Mouse (Mus musculus): ENCODE data around the gene Fkbp15. TPM values are rescaled to one million over a fixed set of nuclear protein-coding genes. Genes with fewer than 3 reads are reported as not detected.

Fkbp15 gene
- polyA plus RNA-seq, 1 experiment from 2014 or later, result 19.6 TPM

DNA sequence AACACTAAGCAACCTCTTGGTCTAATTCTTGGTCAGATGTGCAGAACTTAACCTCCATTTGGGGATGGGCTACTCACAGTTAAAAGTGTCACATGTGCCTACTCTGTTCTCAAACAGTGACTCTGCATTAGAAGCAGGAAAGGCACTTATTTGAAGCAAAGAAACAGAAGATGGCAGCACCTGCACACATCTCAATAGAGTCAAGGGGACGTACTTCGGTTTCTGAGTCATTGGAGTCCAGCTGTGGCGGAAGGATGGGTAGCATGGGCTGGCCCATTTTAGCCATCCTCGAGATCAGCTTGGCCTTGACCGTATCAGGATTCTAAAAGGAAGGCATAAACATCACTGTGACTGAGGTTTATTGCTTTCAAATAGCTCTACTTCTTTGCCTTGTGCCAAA lies 28.4 kb downstream of the Fkbp15 start:
- no peak for DNase-seq (ENCODE audit: low spot score)
- no peak overlapping the region for H3K4me3 ChIP-seq
- no peaks in the 10 kb centered on the region for H3K4me1 ChIP-seq
- peaks cover 57% of the 10 kb centered on the region for H3K36me3 ChIP-seq
- 83% methylated on average over 5 of the region's 5 CpGs for WGBS
- H3K27me3 ChIP-seq (ENCODE audit: low read depth, poor library complexity, severe bottlenecking), result no peaks in the 10 kb centered on the region
- H3K9me3 ChIP-seq (replicated peaks), result no peaks in the 10 kb centered on the region
- no peak overlapping the region for H3K27ac ChIP-seq

DNA sequence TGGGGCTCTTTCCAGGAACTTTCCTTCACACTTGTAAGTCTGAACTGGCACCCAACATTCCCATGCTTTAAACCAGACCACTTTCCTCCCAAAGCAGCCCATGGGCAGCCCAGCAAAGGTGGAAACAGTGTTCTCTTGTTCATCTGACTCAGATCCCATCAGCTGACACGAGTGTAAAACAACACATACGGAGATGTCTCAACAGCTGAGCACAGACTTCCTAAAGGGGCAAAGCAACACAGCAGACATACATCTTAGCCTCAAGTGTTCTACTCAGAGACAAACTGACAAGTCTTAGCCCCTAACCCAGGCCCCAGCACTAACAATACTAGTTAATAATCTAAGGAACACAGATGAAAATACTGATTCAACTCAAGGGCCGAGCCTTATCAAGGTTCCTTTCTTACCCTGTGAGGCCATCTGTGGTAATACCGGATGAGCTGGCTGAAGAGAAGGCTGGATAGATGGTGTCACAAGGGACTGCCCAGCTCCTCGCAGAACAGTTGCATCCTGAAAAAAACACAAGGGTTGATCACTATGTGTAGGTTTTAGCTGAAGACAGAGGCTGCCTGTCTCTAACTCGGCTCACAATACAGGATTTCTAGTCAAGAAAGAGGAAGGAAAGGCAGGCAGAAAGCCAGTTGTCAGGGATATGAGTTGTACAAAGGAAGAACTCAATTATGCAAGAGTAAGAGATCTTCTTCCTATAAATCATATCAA lies 31.2 kb downstream of the Fkbp15 start:
- H3K4me1 ChIP-seq, result no peaks in the 10 kb centered on the region
- WGBS, result 92% methylated on average over 6 of the region's 6 CpGs
- DNase-seq (ENCODE audit: low spot score), result no peak
- no peak overlapping the region for H3K27ac ChIP-seq
- no peak overlapping the region for H3K4me3 ChIP-seq
- no peaks in the 10 kb centered on the region for H3K9me3 ChIP-seq (replicated peaks)
- peaks cover 54% of the 10 kb centered on the region for H3K36me3 ChIP-seq
- H3K27me3 ChIP-seq (ENCODE audit: low read depth, poor library complexity, severe bottlenecking), result no peaks in the 10 kb centered on the region

DNA sequence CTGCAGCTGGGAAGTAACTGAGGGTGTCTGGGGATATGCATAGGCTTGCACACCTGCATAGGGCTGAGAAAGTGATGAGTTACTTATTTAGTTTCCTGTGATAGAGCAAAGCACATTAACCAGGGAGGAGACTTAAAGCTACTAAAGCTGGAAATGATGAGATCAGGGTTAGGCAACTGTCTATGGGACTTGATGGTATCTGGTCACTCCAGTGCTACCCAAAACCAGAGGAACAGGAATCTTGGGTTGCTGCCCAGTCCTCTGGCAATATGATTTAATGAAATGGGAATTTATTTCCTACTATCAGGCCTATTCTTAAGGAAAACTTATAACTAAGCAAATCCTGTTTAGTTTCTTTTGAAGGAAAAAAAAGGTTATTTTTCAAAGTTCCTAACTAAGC lies 34.2 kb downstream of the Fkbp15 start:
- Histone ChIP-seq H3K4me1 (no peaks in the 10 kb centered on the region), H3K36me3 (peaks cover 63% of the 10 kb centered on the region), H3K9me3 (replicated peaks) (no peaks in the 10 kb centered on the region), H3K27ac (no peak overlapping the region), H3K27me3 (ENCODE audit: low read depth, poor library complexity, severe bottlenecking) (no peaks in the 10 kb centered on the region), H3K4me3 (no peak overlapping the region)
- no peak for DNase-seq (ENCODE audit: low spot score)

DNA sequence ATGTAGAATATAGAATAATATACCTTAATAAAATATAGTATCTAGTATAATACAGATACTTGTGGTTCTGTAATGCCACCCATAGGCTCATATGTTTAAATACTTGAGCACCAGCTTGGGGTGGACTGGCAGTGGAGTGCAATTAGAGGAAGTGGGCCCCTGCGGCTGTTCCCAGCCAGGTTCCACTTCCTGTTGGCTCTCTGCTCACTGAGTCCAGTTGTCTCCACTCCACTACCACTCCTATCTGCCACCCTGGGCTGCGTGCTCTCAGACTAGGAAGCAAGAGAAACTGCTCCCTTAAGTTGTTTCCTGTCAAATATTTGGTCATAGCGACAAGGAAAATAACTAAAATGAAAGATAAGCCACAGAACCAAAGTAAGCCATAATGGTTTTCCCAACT lies 37.7 kb downstream of the Fkbp15 start:
- Histone ChIP-seq H3K27me3 (ENCODE audit: low read depth, poor library complexity, severe bottlenecking) (no peaks in the 10 kb centered on the region), H3K9me3 (replicated peaks) (no peaks in the 10 kb centered on the region), H3K27ac (no peak overlapping the region), H3K4me1 (no peaks in the 10 kb centered on the region), H3K36me3 (peaks cover 66% of the 10 kb centered on the region), H3K4me3 (no peak overlapping the region)
- WGBS, result 86% methylated on average over 3 of the region's 3 CpGs
- no peak for DNase-seq (ENCODE audit: low spot score)

DNA sequence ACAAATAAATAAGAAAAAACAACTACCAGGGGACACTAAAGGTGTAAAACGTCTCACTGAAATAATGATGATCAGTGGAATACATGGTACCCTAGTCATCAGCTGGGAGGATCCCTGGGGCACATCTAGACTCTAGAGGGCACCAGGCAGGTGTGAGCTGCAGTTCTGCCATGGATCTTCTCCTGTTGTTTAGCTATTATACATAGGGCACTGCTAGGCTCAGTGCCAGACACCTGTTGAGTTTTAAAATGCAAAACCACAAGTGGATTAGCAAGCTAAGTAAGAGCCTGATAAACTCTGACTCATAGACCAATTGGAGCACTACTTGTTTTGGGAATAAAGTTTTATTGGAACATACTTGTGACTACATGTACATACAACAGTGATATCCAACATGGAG lies 42.1 kb downstream of the Fkbp15 start:
- H3K9me3 ChIP-seq (replicated peaks), result no peaks in the 10 kb centered on the region
- H3K4me1 ChIP-seq, result no peaks in the 10 kb centered on the region
- WGBS, result 77% methylated on average over 1 of the region's 1 CpGs
- no peak overlapping the region for H3K4me3 ChIP-seq
- H3K36me3 ChIP-seq, result peaks cover 49% of the 10 kb centered on the region
- H3K27ac ChIP-seq, result no peak overlapping the region
- no peak for DNase-seq (ENCODE audit: low spot score)
- H3K27me3 ChIP-seq (ENCODE audit: low read depth, poor library complexity, severe bottlenecking), result no peaks in the 10 kb centered on the region

DNA sequence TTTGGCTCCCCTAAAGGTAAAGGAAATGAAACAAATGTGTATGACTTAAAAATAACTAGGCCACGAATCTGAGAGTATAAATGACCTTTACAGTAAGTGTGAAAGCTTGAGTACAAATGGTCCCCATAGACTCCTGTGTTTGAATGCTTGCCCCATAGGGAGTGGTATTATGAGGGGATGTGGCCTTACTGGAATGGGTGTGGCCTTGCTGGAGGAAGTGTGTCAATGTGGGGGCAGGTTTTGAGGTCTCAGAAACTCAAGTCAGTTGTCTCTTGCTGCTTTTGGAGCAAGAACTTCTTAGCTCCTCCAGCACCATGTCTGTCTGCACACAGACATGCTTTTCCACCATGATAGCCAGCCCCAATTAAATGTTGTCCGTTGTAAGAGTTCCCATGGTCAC lies 43.9 kb downstream of the Fkbp15 start:
- Histone ChIP-seq H3K36me3 (peaks cover 43% of the 10 kb centered on the region), H3K27ac (no peak overlapping the region)
- no peak for DNase-seq (ENCODE audit: low spot score)

DNA sequence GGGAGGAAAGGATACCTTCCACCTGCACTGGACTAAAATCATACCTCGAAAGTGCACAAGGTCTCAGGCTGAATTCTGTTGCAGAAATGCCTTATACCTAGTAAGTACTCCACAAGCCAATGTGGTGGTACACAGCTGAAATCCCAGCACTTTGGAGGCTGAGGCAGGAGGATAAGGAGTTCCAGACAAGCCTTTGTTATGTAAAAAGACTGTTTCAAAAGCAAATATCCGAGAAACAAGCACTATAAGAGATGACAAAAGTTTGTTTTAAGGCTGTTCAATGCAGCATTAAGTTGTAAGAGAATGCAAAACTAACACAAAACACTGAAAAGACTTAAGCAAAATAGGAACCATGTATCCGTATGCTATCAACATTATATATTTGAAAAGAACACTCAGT lies 45.8 kb downstream of the Fkbp15 start:
- no peak overlapping the region for H3K4me3 ChIP-seq
- no peak for DNase-seq (ENCODE audit: low spot score)
- H3K9me3 ChIP-seq (replicated peaks), result no peaks in the 10 kb centered on the region
- no peak overlapping the region for H3K27ac ChIP-seq
- H3K4me1 ChIP-seq, result no peaks in the 10 kb centered on the region
- 84% methylated on average over 3 of the region's 3 CpGs for WGBS
- H3K27me3 ChIP-seq (ENCODE audit: low read depth, poor library complexity, severe bottlenecking), result no peaks in the 10 kb centered on the region
- H3K36me3 ChIP-seq, result peaks cover 26% of the 10 kb centered on the region

More for the DNA sequence above, 43.9 kb downstream of the Fkbp15 start:
- no peaks in the 10 kb centered on the region for H3K27me3 ChIP-seq (ENCODE audit: low read depth, poor library complexity, severe bottlenecking)
- no peaks in the 10 kb centered on the region for H3K9me3 ChIP-seq (replicated peaks)
- H3K4me1 ChIP-seq, result no peaks in the 10 kb centered on the region
- H3K4me3 ChIP-seq, result no peak overlapping the region
- WGBS, result 83% methylated on average over 2 of the region's 2 CpGs

DNA sequence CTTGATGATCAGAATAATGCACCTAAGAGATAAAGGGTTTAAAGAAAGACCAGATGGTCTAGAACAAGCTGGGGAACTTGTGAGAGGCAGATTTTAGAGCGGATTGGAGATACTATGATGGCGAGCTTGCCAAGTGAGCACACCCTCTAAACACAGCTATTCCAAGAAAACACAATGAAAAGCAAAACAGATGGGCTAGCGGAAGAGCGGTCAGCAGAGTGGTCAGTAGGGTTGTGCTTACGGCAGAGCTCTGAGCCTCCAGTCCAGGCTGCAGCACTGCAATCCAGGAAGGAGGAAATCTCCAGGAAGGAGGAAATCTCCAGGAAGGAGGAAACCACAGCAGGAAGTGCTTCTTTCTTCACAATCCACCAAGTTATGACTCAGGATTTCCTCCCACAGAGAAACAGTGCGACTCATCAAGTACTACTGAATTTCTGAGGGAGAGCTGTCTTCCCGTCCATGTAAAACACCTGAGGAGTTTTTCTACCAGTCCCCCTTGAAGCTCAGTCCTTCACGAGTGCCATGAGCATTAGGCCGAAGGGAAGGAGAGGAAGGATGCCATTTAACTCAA lies 46.6 kb downstream of the Fkbp15 start:
- Histone ChIP-seq H3K27me3 (ENCODE audit: low read depth, poor library complexity, severe bottlenecking) (no peaks in the 10 kb centered on the region), H3K27ac (no peak overlapping the region), H3K36me3 (peaks cover 20% of the 10 kb centered on the region), H3K4me1 (no peaks in the 10 kb centered on the region), H3K4me3 (no peak overlapping the region), H3K9me3 (replicated peaks) (no peaks in the 10 kb centered on the region)
- no peak for DNase-seq (ENCODE audit: low spot score)
- 90% methylated on average over 9 of the region's 9 CpGs for WGBS

DNA sequence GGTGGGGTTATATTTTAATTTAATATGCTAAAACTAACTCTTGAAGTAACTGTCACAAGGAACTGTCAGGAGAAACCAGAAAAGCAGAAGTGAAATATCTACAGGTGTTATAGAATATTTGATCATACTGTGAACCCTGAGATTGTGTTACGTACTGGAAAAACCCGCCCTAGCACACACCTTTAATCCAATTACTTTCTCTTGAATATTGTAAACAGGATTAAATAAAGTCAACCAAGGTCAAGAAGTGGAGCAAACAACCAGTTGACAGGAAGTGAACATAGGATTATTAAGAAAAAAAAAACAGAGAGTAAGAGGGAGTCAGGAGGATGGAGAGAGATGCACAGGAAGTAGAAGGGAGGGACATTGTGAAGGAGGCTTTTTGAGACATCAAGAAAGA lies 47.5 kb downstream of the Fkbp15 start:
- Histone ChIP-seq H3K9me3 (replicated peaks) (no peaks in the 10 kb centered on the region), H3K4me1 (no peaks in the 10 kb centered on the region), H3K4me3 (no peak overlapping the region), H3K27ac (no peak overlapping the region), H3K27me3 (ENCODE audit: low read depth, poor library complexity, severe bottlenecking) (no peaks in the 10 kb centered on the region), H3K36me3 (peaks cover 24% of the 10 kb centered on the region)
- no peak for DNase-seq (ENCODE audit: low spot score)
- 97% methylated on average over 2 of the region's 2 CpGs for WGBS

DNA sequence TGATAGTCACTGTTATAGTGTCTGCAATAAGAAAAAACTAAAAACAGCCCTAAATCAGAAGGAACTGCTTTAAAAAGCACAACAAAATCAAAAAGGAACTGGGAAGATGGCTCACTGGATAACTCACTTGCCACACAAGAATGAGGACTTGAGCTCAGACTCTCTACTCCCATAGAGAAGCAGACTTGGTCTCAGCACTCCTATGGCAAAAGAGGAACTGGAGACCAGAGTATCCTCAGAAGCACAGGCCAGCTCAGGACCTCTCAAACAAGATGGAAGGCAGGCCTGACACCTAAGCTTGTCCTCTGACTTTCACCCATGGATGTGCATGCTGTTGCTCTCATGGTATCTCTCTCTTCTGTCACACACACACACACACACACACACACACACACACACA lies 51.9 kb downstream of the Fkbp15 start:
- no peak overlapping the region for H3K4me3 ChIP-seq
- H3K4me1 ChIP-seq, result no peaks in the 10 kb centered on the region
- H3K27ac ChIP-seq, result no peak overlapping the region
- no peak for DNase-seq (ENCODE audit: low spot score)
- H3K27me3 ChIP-seq (ENCODE audit: low read depth, poor library complexity, severe bottlenecking), result no peaks in the 10 kb centered on the region
- H3K36me3 ChIP-seq, result peaks cover 50% of the 10 kb centered on the region
- H3K9me3 ChIP-seq (replicated peaks), result no peaks in the 10 kb centered on the region

DNA sequence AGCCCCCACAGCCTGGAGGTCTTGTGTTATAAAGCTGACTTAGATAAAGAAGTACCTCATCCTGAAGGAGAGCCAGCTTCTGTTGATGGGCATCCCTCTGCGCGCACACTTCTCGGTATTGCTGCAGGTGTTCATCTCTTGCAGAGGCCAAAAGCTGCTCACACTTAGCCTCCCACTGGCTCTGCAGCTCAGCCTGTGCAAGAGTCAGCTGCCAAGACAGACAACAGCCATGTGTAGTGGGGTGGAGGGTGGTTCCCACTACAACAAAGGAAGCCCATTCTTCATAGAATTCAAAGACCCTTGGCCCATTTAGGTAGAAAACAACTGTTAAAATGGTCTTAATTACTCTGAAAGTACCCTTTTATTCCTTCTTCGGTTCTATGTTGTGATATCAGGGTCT lies 53.5 kb downstream of the Fkbp15 start:
- H3K4me1 ChIP-seq, result no peaks in the 10 kb centered on the region
- no peak overlapping the region for H3K4me3 ChIP-seq
- no peak for DNase-seq (ENCODE audit: low spot score)
- WGBS, result 94% methylated on average over 4 of the region's 4 CpGs
- H3K27ac ChIP-seq, result no peak overlapping the region
- no peaks in the 10 kb centered on the region for H3K9me3 ChIP-seq (replicated peaks)
- H3K27me3 ChIP-seq (ENCODE audit: low read depth, poor library complexity, severe bottlenecking), result no peaks in the 10 kb centered on the region
- peaks cover 54% of the 10 kb centered on the region for H3K36me3 ChIP-seq

DNA sequence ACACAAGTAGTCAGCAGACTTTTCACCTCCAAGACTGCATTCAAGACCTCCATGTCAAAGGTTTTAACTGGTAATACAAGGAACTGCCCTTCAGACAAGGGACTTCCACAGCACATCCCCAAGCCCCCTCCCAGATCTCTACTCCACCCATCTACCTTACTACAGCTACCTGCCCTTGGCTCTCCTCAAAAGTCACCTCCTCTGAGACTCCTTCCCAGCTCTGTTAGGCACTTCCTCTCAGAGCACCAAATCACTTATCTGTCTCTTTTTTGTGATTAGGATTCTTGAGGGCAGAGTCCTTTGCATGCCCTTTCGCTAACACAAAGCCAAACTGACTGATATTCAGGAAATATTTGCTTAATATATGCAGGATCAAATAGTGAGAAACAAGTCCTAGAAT lies 54.0 kb downstream of the Fkbp15 start:
- H3K4me1 ChIP-seq, result no peaks in the 10 kb centered on the region
- no peak overlapping the region for H3K27ac ChIP-seq
- H3K4me3 ChIP-seq, result no peak overlapping the region
- no peaks in the 10 kb centered on the region for H3K9me3 ChIP-seq (replicated peaks)
- H3K27me3 ChIP-seq (ENCODE audit: low read depth, poor library complexity, severe bottlenecking), result no peaks in the 10 kb centered on the region
- 100% methylated on average over 1 of the region's 1 CpGs for WGBS
- H3K36me3 ChIP-seq, result peaks cover 55% of the 10 kb centered on the region
- no peak for DNase-seq (ENCODE audit: low spot score)

DNA sequence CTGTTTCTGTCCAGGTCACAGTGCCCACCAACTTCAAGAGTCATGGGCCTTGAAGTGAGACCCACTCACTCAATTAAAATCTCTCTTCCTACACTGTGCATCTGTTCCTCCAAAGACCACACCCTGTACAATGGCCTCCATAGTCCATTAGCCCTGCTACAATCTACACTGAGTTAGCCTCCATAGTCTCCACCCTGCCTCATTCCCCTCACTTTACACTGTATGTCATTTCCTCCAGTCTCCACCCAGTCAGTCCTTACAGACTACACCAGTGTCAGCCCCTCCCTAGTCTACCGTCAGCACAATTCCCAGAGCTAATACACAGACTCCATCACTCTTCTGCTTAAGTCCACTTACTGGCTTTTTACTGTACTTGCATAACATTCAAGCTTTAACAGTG lies 57.1 kb downstream of the Fkbp15 start:
- Histone ChIP-seq H3K27me3 (ENCODE audit: low read depth, poor library complexity, severe bottlenecking) (no peaks in the 10 kb centered on the region), H3K9me3 (replicated peaks) (no peaks in the 10 kb centered on the region), H3K4me3 (no peak overlapping the region), H3K27ac (no peak overlapping the region), H3K36me3 (peaks cover 77% of the 10 kb centered on the region), H3K4me1 (no peaks in the 10 kb centered on the region)
- no peak for DNase-seq (ENCODE audit: low spot score)
- 96% methylated on average over 1 of the region's 1 CpGs for WGBS

DNA sequence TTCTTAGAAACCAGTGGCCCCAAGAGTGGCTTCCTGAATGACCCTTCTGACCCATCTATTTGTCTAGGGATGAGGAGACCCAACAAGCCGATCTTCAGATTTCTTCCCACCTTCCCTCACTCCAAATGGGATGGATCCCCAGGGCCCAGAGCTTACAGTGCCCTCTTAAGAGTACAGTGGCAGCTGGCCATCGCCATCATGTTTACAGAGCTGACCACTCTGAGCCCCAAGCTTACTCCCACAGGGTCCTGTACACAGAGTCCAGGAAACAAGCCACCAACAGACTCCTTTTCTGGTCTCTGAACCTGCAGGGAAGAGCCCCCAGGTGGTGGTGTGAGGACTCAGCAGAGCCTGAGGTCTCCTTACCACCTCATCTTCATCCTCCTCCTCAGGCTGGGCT lies 57.6 kb downstream of the Fkbp15 start:
- Histone ChIP-seq H3K27ac (no peak overlapping the region), H3K27me3 (ENCODE audit: low read depth, poor library complexity, severe bottlenecking) (no peaks in the 10 kb centered on the region), H3K36me3 (peaks cover 73% of the 10 kb centered on the region), H3K9me3 (replicated peaks) (no peaks in the 10 kb centered on the region), H3K4me3 (no peak overlapping the region), H3K4me1 (no peaks in the 10 kb centered on the region)
- no peak for DNase-seq (ENCODE audit: low spot score)
- WGBS, result 65% methylated on average over 2 of the region's 2 CpGs
